Mouse (Mus musculus): ENCODE results near the gene Gm27021.
A peak's percentile ranks its signal among the peaks of the same experiment; 100 is the strongest.

Gene Gm27021

DNA sequence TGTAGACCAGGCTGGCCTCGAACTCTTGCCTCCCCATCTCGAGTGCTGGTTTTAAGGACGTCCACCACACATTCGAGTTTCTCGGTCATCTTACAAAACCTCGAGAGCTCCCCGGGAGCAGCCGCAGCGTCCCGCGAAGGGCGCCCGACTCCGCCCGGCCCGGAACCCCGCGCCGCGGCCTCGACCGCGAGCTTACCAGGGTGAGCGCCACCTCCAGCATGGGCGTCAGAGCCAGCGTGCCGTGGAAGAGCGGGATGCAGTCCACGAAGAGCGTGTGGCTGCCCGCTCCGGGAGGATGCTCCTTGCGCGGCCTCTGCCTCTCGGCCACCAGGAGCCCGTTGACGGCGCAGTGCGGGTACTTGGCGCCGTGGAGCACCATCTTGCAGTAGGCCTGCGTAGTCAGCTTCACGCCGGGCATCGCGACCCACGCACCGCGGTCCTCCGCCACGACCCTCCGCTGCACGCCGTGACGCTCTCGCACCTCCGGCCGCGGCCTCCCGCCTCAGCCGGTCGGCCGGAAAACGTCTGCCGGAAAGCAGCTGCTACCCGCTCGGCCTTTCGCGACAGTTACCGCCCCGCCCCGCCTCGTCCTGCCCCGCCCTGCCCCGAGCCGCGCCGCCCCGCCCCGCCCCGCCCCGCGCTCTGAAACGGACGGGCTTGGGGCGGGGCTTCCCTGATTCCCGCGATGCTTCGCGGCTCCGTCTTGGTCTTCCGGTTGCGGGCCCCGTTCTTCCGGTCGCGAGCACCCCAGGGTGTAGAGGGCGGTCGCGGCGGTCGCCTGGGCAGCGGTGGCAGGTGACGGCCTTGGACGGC, at the start of gene Gm27021, which contains the start of gene Cox4i1:
TSS of gene Gm27021 (minus strand) at position 519 of the 813 bp plus-strand sequence.
TSS of gene Cox4i1 (plus strand) at position 662 of the 813 bp plus-strand sequence.
- peak; percentile 92 for DNase-seq

DNA sequence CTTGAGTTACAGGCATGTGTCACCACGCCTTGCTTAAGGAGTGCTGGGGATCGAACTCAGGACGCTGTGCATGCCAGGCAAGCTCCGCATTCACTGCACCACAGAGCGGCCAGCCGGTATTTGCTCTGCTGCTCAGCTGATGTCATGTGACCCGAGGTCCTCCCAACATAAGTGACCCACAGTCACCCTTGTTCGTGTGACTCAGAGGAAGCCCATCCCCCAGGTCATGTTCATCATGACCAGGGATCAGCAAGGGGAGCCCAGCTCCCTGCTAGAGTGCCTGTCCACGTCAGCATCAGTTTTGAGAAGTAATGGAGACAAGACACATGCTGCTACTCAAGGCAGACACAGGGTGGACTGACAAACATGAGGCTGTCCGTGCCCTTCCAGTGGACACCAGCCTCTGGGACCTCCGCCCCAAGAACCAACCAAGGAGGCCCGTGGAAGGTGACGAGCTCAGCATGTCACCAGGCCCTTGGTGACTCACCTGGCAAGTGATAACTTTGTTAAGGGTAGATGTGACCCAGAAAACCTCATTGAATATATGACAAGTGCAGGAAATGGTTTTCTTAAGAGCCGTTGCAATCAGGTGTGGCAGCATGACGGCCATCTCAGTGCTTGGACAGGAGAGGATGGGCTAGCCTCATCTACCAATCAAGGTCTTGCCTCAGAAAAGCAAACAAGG, 48.3 kb upstream of the Gm27021 start:
- DNase-seq: no peak

GRCm38 (mm10) chr8:120715200-120715599, 47.3 kb upstream of the Gm27021 start:
- peak; percentile 41 for DNase-seq

DNA sequence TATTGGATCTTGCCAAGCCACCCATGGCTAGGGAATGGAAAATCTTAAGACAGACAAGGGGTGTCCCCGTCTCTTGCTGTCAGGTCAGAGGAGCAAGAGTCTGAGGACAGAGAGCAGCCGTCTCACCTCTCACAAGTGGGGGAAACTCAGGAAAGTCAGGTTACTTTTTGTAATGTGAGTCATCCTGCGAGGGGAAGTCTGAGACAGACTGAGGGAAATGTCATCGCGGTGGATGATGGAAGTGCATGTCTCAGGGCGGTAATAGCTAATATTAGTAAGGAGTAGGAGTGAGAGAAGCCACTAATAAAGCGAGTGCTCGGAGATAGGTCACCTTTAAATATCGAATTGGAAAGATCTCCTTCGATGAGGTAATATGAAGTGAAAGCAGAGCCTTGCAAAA, 41.3 kb upstream of the Gm27021 start:
- DNase-seq: no peak

- no peak for DNase-seq
These were observed 38.3 kb upstream of the Gm27021 start for GRCm38 (mm10) chr8:120706193-120706592.

GRCm38 (mm10) chr8:120705163-120705562, 37.3 kb upstream of the Gm27021 start:
- DNase-seq: no peak

DNA sequence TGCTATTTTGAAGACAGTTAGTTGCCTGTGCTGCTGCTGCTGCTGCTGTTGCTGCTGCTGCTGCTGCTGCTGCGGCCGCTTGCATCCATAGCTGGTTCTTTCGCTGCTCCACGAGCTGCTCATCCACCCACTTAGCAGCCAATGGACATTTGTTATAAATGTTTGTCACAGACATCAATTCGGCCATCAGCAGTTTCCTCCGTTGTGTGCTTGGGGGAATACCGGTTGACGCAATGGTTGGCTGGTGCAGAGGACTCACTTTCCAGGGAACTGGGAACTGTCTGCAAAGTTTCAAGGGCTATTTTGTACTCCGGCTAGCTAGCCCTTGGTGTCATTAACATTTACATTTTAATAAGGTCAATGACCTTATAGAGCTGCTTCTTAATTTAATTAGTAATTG, 36.3 kb upstream of the Gm27021 start:
- DNase-seq: no peak

DNA sequence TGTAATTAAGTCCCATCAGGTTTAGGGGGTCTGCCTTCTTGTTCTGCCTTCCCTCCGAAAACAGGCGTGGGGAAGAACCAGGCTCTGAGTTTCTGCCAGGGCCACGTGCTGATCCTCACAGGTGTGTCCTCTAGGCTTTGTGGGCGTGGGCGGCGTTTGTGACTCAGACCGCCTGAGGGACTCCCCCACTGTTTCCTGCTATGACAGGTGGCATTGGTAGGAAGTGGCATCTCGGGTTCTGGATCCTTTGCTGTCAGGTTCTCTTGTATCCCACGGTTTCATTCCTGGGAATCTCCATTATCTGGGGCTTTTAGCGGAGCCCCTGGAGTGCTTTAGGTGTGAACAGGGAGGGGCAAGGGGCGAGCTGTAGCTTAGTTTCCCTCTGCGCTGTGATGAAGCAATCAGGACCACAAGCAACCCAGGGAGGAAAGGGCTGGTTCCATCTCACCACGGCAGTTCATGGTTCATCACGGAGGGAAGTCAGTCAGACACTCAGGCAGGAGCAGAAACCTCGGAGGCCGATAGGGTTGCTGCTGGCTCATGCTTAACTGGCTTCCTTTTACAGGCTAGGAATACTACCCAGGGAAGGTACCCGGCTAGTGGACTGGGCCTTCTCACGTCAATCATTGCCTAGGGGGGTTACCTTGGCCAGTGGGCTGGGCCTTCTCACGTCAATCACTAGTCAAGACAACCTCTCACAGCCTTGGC, 34.0 kb upstream of the Gm27021 start:
- DNase-seq: no peak

GRCm38 (mm10) chr8:120700053-120700452, 32.2 kb upstream of the Gm27021 start:
- DNase-seq: no peak

- no peak for DNase-seq
These were observed 31.7 kb upstream of the Gm27021 start for GRCm38 (mm10) chr8:120699565-120699964.

- DNase-seq: no peak
These were observed 31.2 kb upstream of the Gm27021 start for GRCm38 (mm10) chr8:120699079-120699478.

DNA sequence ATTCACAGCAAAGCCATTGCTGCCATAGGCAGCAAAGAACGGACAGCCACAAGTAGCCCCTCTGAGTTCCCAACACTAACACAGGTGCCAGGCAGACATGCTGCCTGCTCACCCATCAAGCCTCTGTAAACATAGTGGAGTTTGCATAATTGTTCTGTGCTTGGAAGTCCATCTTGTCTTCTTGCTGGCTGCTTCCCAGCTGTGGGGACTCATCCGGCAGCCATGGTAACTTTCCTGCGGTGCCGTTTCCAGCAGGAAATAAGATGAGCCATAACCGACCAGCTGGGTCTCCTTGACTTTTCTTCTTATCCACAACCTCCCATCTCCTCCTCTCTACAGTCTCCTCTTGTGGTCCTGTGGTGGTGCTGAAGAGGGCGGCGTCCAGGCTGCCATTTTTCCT, 30.5 kb upstream of the Gm27021 start:
- no peak for DNase-seq

- DNase-seq: no peak
These were observed 30.0 kb upstream of the Gm27021 start for GRCm38 (mm10) chr8:120697979-120698272.

DNA sequence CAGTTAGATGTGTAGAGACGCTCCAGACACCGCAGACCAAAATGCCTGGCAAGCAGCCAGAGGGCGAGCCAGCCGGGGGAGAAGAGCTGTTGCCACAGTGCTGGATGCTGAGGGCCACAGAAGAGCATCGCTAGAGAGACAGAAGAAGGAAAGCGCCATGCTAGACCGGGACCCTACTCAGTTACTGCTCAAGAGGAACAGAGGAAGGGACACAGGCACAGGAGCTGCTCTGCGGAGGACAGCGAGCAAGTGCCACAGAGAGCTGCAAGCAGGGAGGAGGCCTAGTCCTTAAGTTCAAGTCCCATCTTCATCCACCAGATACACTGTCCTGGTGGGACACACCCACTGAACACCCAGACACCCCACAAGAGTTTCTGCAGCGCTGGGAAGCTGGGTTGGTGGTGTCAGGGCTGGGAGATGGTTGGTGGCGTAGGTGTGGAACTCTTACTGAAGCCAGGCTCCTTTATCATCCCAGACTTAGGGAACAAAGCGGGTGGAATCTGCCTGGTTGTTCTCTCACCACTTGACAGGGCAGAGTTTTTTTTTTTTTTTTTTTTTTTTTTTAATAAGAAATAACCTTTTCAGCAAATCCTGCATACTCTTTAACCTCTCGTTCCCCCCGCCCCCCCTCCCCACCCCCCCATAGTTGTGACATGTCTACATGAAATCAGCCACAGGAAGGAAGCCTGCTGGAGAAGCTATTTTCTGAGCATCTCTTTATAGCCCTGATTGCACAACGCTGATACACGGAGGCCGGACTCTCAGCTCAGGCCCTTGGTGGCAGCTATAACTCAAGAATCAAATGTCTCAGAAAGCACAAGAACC, 29.5 kb upstream of the Gm27021 start:
- no peak for DNase-seq

DNA sequence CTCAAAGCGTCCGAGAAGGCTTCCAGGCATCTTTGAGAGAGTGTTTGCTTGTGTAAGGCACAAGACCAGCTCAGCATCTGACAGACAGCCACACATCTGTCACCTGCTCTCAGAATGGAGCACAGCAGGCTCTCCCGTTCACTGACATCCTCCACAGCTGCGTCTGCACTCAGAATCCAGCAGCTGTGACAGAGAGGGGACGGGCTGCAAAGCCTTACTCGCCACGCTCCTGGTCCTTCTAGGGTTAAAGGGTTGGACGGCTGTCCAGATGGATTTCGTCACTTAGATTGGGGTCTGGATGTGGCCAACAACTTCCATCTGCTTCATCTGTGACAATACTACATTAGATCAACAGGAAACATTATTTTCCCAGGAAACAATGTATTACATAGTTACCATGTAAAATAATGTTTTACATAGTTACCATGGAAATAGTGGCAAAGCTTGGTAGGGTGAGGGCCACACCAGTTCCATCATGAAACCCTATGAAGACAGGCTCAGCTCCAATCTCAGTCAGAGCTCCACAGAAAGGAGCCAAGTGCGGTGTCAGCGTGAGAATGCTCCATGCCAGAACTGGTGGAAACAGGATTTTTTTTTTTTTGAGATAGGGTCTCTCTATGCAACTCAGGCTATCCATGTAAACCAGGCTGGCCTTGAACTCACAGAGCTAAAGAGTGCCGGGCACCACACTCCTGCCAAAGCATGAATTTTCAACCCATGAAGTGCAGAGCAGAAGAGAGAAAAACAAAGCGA, 28.7 kb upstream of the Gm27021 start:
- DNase-seq: no peak

DNA sequence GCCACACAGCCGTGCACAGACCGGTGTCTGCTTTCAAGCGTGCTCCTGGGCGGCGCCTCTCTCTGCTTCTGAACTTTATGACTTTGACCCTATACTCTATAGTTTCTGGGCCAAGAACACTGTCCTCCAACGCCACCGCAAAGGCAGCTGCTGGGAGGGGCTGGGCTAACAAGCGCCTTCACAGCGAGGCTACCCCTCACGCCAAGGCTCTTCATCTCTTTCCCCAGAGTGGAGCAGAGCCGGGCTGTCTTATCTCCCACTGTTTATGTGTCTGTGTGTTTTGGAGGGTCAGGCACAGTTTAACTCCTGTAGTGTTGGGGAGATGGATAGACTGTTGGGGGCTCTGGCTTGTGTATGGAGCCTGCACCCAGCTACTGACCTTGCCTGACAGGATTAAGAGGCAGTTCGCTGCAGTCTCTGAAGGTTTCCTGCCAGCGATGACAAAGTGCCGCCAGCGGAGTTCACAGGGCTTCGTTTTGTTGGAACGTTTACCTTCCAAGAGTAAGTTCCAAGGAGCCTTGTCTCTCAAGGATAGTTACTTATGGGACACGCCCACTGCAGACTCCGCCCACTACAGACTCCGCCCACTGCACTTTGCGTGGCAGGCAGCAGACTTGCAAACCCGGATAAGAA, 26.1 kb upstream of the Gm27021 start:
- DNase-seq: peak; percentile 47

GRCm38 (mm10) chr8:120692934-120693333, 25.1 kb upstream of the Gm27021 start:
- DNase-seq: no peak

DNA sequence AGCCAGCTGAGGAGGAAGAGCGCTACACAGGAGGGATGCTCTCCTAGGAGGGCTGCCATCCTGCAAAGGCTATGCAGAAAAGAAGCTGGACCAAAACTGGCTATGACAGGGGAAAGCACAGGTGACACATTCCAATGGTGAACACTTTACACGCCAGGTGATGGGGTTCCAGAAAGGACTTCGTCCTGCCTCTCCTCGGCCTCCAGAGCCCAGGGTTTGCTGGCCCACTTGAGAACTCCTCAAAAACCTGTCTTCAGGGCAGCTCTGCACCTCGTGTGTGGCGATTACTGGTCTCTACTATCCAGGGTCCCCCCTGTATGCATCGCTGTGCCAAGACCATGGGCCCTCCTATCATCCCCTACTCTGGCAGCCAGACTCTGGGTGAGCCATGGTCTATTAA, 20.6 kb upstream of the Gm27021 start:
- no peak for DNase-seq

GRCm38 (mm10) chr8:120687786-120688185, 19.9 kb upstream of the Gm27021 start:
- DNase-seq: peak; percentile 64

DNA sequence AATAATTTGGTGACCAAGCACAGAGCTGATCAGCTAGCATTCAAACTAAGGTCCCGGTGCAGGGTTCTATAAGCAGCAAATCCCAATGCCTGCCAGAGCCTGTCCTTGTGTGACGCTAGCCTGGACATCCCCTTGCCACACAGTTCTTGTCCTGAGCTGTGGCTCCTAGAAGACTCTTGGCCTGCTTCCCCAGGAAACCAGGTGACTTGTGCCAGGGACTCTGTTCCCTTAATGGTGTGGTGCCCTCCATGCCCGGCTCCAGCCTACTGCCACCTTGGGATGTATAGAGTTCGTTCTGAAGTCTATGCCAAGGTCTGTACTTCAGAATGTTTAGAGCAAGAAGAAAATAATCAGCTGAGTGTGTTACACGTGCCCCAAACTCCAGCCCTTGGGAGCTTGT, 18.7 kb upstream of the Gm27021 start:
- DNase-seq: no peak

- no peak for DNase-seq
These were observed 18.2 kb upstream of the Gm27021 start for GRCm38 (mm10) chr8:120686051-120686450.

DNA sequence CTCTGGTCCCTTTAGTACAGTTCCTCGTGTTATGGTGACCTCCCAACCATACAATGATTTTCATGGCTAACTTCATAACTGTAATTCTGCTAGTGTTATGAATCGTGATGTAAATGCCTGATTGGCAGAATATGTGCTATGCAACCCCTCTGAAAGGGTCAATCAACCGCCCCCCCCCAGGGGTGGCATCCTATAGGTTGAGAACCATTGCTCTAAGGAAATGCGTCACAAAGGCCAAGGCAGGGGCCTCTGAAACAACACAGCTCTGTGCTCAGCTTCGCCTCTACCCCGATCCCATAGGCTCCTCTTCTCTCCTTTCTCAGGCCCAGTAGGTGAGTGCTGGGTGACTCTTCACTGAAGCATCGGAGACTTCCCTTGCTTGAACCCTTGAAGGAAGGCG, 17.7 kb upstream of the Gm27021 start:
- no peak for DNase-seq

Data from kidney, adult 9 months (tissue).